Mouse (Mus musculus) neural tube, embryonic 12.5 days (tissue): ENCODE measurements around the gene Naa11. TPM values are rescaled to one million over a fixed set of nuclear protein-coding genes. Genes with fewer than 3 reads are reported as not detected.

Experiments
- ATAC-seq: fragments of 200-750 bp; cut with Nextera tagmentation; 2 replicates; pipeline ENCODE4 v1.8.0; 2017; ENCODE audit warnings: low read depth, mild to moderate bottlenecking, moderate TSS enrichment, moderate library complexity; ENCODE audit not compliant: low FRiP score
- H3K27ac ChIP-seq: fragments of 300-500 bp; sonication (generic); 2 replicates; pipeline ENCODE4 v1.5.1; 2016
- H3K27me3 ChIP-seq: fragments of 300-500 bp; sonication (generic); replicated peaks from 2 replicates; pipeline ENCODE4 v1.6.1; 2016; ENCODE audit warnings: mild to moderate bottlenecking
- H3K36me3 ChIP-seq: fragments of 300-500 bp; sonication (generic); 2 replicates; pipeline ENCODE4 v1.6.1; 2016; ENCODE audit warnings: mild to moderate bottlenecking
- H3K4me1 ChIP-seq: fragments of 300-500 bp; sonication (generic); 2 replicates; pipeline ENCODE4 v1.6.1; 2016
- H3K4me2 ChIP-seq: fragments of 300-500 bp; sonication (generic); replicated peaks from 2 replicates; pipeline ENCODE4 v1.6.1; 2016; ENCODE audit warnings: mild to moderate bottlenecking
- H3K4me3 ChIP-seq: fragments of 300-500 bp; sonication (generic); 2 replicates; pipeline ENCODE4 v1.5.1; 2016
- H3K9ac ChIP-seq: fragments of 300-500 bp; sonication (generic); 2 replicates; pipeline ENCODE4 v1.6.1; 2016; ENCODE audit warnings: mild to moderate bottlenecking
- H3K9me3 ChIP-seq: fragments of 300-500 bp; sonication (generic); 2 replicates; pipeline ENCODE4 v1.6.1; 2016; ENCODE audit warnings: mild to moderate bottlenecking
- WGBS: fragments of 180-500 bp; shearing (Covaris S2); methylation state at CpG from one replicate; pipeline ENCODE4 v1.1.7; 2016; 5-methylcytosine and 5-hydroxymethylcytosine counted together
- polyA plus RNA-seq: library from polyadenylated mRNA; unstranded; fragments of >200 nt; fragmentation: Nextera tagmentation; extraction: Ambion mirVana; gene quantifications from 2 replicates; pipeline ENCODE4 v1.2.1, GENCODE M21; 2016

Gene Naa11
- polyA plus RNA-seq, 1 experiment from 2014 or later: not detected

DNA sequence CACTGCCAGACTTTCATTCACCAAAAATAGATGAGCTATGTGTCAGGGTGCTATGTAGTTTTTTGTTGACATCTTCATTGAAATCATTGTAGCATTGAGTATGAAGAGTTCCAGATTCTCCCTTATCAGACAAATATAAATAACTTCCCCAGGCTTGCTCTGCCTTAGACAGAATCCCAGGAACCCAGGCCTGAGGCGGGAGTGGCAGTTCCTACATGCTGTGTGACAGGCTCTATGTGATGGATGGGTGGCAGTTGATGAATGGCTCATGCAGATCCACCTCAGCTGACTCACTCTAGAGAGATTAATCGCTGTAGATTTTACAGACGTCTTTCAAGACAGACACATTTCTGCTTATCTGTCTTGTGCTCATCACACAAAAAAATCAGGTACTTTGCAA is 57.4 kb downstream of the Naa11 start:
- H3K36me3 ChIP-seq: no peaks in the 10 kb centered on the region
- H3K4me1 ChIP-seq: no peaks in the 10 kb centered on the region
- no peaks in the 10 kb centered on the region for H3K27me3 ChIP-seq
- WGBS: 49% methylated on average over 3 of the region's 3 CpGs
- ATAC-seq: no peak
- no peak overlapping the region for H3K9ac ChIP-seq
- no peak overlapping the region for H3K27ac ChIP-seq
- no peak overlapping the region for H3K4me2 ChIP-seq
- no peak overlapping the region for H3K4me3 ChIP-seq
- no peaks in the 10 kb centered on the region for H3K9me3 ChIP-seq

Other genes starting within 250 kb of the Naa11 start
- gene Gk2, start 64.6 kb upstream of the Naa11 start, polyA plus RNA-seq: not detected in 2 replicates